Mouse (Mus musculus): Measurements from ENCODE around the gene Tsfm. TPM values are rescaled to one million over a fixed set of nuclear protein-coding genes. Genes with fewer than 3 reads are reported as not detected.

Gene Tsfm
- polyA plus RNA-seq (2012; rRNA removed): 21.3 and 39.8 TPM in 2 replicates

GRCm38 (mm10) chr10:127030336-127031296 is at the start of gene Tsfm:
Gene Tsfm (minus strand): TSS chr10:127030840.

GRCm38 (mm10) chr10:127075080-127075479 is 44.4 kb upstream of the Tsfm start, which contains the start of gene Agap2:
Gene Agap2 (plus strand): TSS chr10:127075284.

GRCm38 (mm10) chr10:127070190-127071121 is 39.8 kb upstream of the Tsfm start, which contains the start of gene Tspan31:
Gene Tspan31 (minus strand): TSS chr10:127070264.

GRCm38 (mm10) chr10:127063239-127063872 is 32.7 kb upstream of the Tsfm start, which contains the start of gene Cdk4:
Gene Cdk4 (plus strand): TSS chr10:127063534.

GRCm38 (mm10) chr10:127059968-127060916 is 29.6 kb upstream of the Tsfm start, which contains the start of gene March9:
Gene March9 (minus strand): TSS chr10:127060184.

GRCm38 (mm10) chr10:127047954-127048353 is 17.3 kb upstream of the Tsfm start, which contains the start of gene Cyp27b1:
Gene Cyp27b1 (plus strand): TSS chr10:127048250.

GRCm38 (mm10) chr10:127041274-127041766 is 10.7 kb upstream of the Tsfm start, which contains the start of the genes Mettl1 and Eef1akmt3:
Gene Mettl1 (plus strand): TSS chr10:127041414.
Gene Eef1akmt3 (minus strand): TSS chr10:127041513.

GRCm38 (mm10) chr10:127000529-127000928 is 30.1 kb downstream of the Tsfm start, which contains the start of gene Avil:
Gene Avil (plus strand): TSS chr10:127000709.

GRCm38 (mm10) chr10:126978277-126978994 is 52.2 kb downstream of the Tsfm start, which contains the start of gene Ctdsp2:
Gene Ctdsp2 (plus strand): TSS chr10:126978717.

Other genes starting within 250 kb of the Tsfm start
- 3.1 and 3.2 TPM in 2 replicates for gene Atp23, start 129.5 kb downstream of the Tsfm start, polyA plus RNA-seq (2012; rRNA removed)
- 41.0 and 43.8 TPM in 2 replicates for gene Ctdsp2, start 52.1 kb downstream of the Tsfm start, polyA plus RNA-seq (2012; rRNA removed)
- 17.5 and 21.4 TPM in 2 replicates for gene Avil, start 30.1 kb downstream of the Tsfm start, polyA plus RNA-seq (2012; rRNA removed)
- 9.2 and 10.7 TPM in 2 replicates for gene Mettl1, start 10.6 kb upstream of the Tsfm start, polyA plus RNA-seq (2012; rRNA removed)
- gene Eef1akmt3, start 10.7 kb upstream of the Tsfm start, polyA plus RNA-seq (2012; rRNA removed): 1.1 and 1.4 TPM in 2 replicates
- 0.66 and 1.2 TPM in 2 replicates for gene Cyp27b1, start 17.4 kb upstream of the Tsfm start, polyA plus RNA-seq (2012; rRNA removed)
- gene March9, start 29.3 kb upstream of the Tsfm start, polyA plus RNA-seq (2012; rRNA removed): 5.7 and 8.0 TPM in 2 replicates
- gene Cdk4, start 32.7 kb upstream of the Tsfm start, polyA plus RNA-seq (2012; rRNA removed): 47.5 and 59.4 TPM in 2 replicates
- gene Tspan31, start 39.4 kb upstream of the Tsfm start, polyA plus RNA-seq (2012; rRNA removed): 22.0 and 25.4 TPM in 2 replicates
- 2.3 and 3.5 TPM in 2 replicates for gene Agap2, start 44.4 kb upstream of the Tsfm start, polyA plus RNA-seq (2012; rRNA removed)
- 44.9 and 55.6 TPM in 2 replicates for gene Os9, start 90.3 kb upstream of the Tsfm start, polyA plus RNA-seq (2012; rRNA removed)
- gene B4galnt1, start 134.4 kb upstream of the Tsfm start, polyA plus RNA-seq (2012; rRNA removed): 169 and 171 TPM in 2 replicates
- gene Slc26a10, start 149.8 kb upstream of the Tsfm start, polyA plus RNA-seq (2012; rRNA removed): 0.96 and 2.6 TPM in 2 replicates
- 25.7 and 29.5 TPM in 2 replicates for gene Arhgef25, start 159.2 kb upstream of the Tsfm start, polyA plus RNA-seq (2012; rRNA removed)
- 49.2 and 63.1 TPM in 2 replicates for gene Dtx3, start 164.9 kb upstream of the Tsfm start, polyA plus RNA-seq (2012; rRNA removed)
- gene Pip4k2c, start 180.7 kb upstream of the Tsfm start, polyA plus RNA-seq (2012; rRNA removed): 16.3 and 17.7 TPM in 2 replicates
- 1.4 and 3.6 TPM in 2 replicates for gene Kif5a, start 232.5 kb upstream of the Tsfm start, polyA plus RNA-seq (2012; rRNA removed)
- gene Dctn2, start 235.5 kb upstream of the Tsfm start, polyA plus RNA-seq (2012; rRNA removed): 108 and 112 TPM in 2 replicates

All from stomach, adult 2 months (tissue).